Mouse (Mus musculus) myocyte (in vitro differentiated cells): ENCODE data around the gene Setd1b. TPM values are rescaled to one million over a fixed set of nuclear protein-coding genes. Genes with fewer than 3 reads are reported as not detected.

Source experiments
- H3K27me3 ChIP-seq: one replicate; pipeline ENCODE4 v1.6.1; 2011; ENCODE audit not compliant: control insufficient read depth, insufficient read depth, insufficient read length
- H3K36me3 ChIP-seq: one replicate; pipeline ENCODE4 v1.6.1; 2011; ENCODE audit not compliant: control insufficient read depth, insufficient read depth
- H3K4me2 ChIP-seq: one replicate; pipeline ENCODE4 v1.6.1; 2011; ENCODE audit warnings: low read depth, control low read depth
- H3K4me3 ChIP-seq: one replicate; pipeline ENCODE4 v1.5.1; 2011; ENCODE audit warnings: mild to moderate bottlenecking, control low read depth, moderate library complexity
- H3K79me2 ChIP-seq: one replicate; pipeline ENCODE4 v1.6.1; 2011; ENCODE audit not compliant: control insufficient read depth, insufficient read depth
- H3ac ChIP-seq: one replicate; pipeline ENCODE4 v1.6.1; 2011; ENCODE audit not compliant: control insufficient read depth, insufficient read length
- CEBPB ChIP-seq: IDR thresholded peaks from 2 replicates; pipeline ENCODE4 v1.6.1; 2011; ENCODE audit warnings: mild to moderate bottlenecking, moderate library complexity; ENCODE audit not compliant: poor library complexity, insufficient read depth, severe bottlenecking
- E2F4 ChIP-seq: IDR thresholded peaks from one replicate; pipeline ENCODE4 v1.6.1; 2011; ENCODE audit warnings: mild to moderate bottlenecking, control low read depth, moderate library complexity; ENCODE audit not compliant: insufficient read depth
- MAX ChIP-seq: IDR thresholded peaks from one replicate; pipeline ENCODE4 v1.6.1; 2011; ENCODE audit warnings: low read depth, mild to moderate bottlenecking, control low read depth
- MYOD1 ChIP-seq, 3 experiments: IDR thresholded peaks; one replicate each; pipeline ENCODE4 v1.6.1; 2011; ENCODE audit warnings: control low read depth in 2 of 3, low read depth in 2 of 3, mild to moderate bottlenecking in 2 of 3, moderate library complexity in 1 of 3; ENCODE audit not compliant: insufficient read length in 2 of 3, control insufficient read depth in 1 of 3
- MYOG ChIP-seq, 3 experiments: IDR thresholded peaks; one replicate each; pipeline ENCODE4 v1.6.1; 2011; ENCODE audit warnings: control low read depth in 2 of 3, low read depth in 2 of 3, mild to moderate bottlenecking in 2 of 3; ENCODE audit not compliant: insufficient read length in 2 of 3, control insufficient read depth in 1 of 3, insufficient read depth in 1 of 3
- POLR2A ChIP-seq: IDR thresholded peaks from one replicate; pipeline ENCODE4 v1.6.1; 2011; ENCODE audit warnings: low read depth, mild to moderate bottlenecking, control low read depth, moderate library complexity; ENCODE audit not compliant: insufficient read length
- POLR2AphosphoS2 ChIP-seq: IDR thresholded peaks from one replicate; pipeline ENCODE4 v1.6.1; 2011; ENCODE audit warnings: low read depth, control low read depth; ENCODE audit not compliant: insufficient read length
- REST ChIP-seq: IDR thresholded peaks from one replicate; pipeline ENCODE4 v1.6.1; 2011; ENCODE audit warnings: mild to moderate bottlenecking, control low read depth, moderate library complexity; ENCODE audit not compliant: insufficient read depth, insufficient read length
- SRF ChIP-seq: IDR thresholded peaks from one replicate; pipeline ENCODE4 v1.6.1; 2011; ENCODE audit warnings: low read depth; ENCODE audit not compliant: control insufficient read depth, insufficient read length
- TCF12 ChIP-seq: IDR thresholded peaks from one replicate; pipeline ENCODE4 v1.6.1; 2011; ENCODE audit warnings: mild to moderate bottlenecking, control low read depth; ENCODE audit not compliant: poor library complexity, insufficient read depth, severe bottlenecking
- TCF3 ChIP-seq: IDR thresholded peaks from one replicate; pipeline ENCODE4 v1.6.1; 2011; ENCODE audit warnings: low read depth, control low read depth; ENCODE audit not compliant: insufficient read length
- USF1 ChIP-seq: IDR thresholded peaks from one replicate; pipeline ENCODE4 v1.6.1; 2011; ENCODE audit warnings: low read depth, mild to moderate bottlenecking, control low read depth, moderate library complexity
- polyA plus RNA-seq: library from polyadenylated mRNA; unstranded; fragments of >200 nt; fragmentation: generic; extraction: Trizol; gene quantifications from one replicate; pipeline ENCODE4 v1.2.1, GENCODE M21; 2012; ENCODE audit warnings: missing spikeins

Setd1b gene
- polyA plus RNA-seq, 1 experiment = 5.4 TPM

DNA sequence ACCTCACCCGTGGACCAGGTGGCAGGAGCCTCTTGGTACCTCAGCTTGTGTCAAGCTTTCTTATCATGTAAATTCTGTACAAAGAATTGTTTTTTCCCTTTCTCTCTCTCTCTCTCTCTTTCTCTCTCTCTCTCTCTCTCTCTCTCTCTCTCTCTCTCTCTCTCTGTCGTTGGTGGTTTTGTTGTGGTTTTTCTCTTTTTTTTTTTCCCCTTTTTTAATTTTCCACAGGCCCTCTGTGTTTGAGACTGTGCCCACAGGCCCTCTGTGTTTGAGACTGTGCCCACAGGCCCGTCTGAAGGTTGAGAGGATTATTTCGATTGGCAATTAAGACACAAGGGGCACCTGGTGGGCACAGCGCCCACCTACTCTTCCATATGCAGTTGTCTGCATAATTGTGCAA is 25.6 kb downstream of the Setd1b start:
- TF ChIP-seq CEBPB = no peak
- TF ChIP-seq MYOG (IDR thresholded peaks at IDR 0.05; ENCODE audit: control insufficient read depth in 1 of 3, insufficient read depth in 1 of 3, insufficient read length in 2 of 3, low read depth in 2 of 3) = no peak
- TF ChIP-seq MYOD1 (IDR thresholded peaks at IDR 0.05; ENCODE audit: control insufficient read depth in 1 of 3, insufficient read length in 2 of 3, low read depth in 2 of 3) = no peak
- no peak for TF ChIP-seq E2F4
- TF ChIP-seq TCF3 = no peak
- no peak for TF ChIP-seq TCF12
- TF ChIP-seq MAX = no peak
- no peak for TF ChIP-seq POLR2AphosphoS2
- Histone ChIP-seq H3ac (no peak overlapping the region), H3K27me3 (no peaks in the 10 kb centered on the region), H3K4me2 (no peak overlapping the region), H3K36me3 (peaks cover 13% of the 10 kb centered on the region), H3K4me3 (no peak overlapping the region), H3K79me2 (no peaks in the 10 kb centered on the region)

- no peak within 1 kb of the TSS for H3ac ChIP-seq
- H3K27me3 ChIP-seq = no peaks in the 10 kb centered on the region
- peak within 1 kb of the TSS; percentile 48 for H3K4me2 ChIP-seq
- no peak within 1 kb of the TSS for H3K4me3 ChIP-seq
- peaks cover 4% of the 10 kb centered on the region for H3K36me3 ChIP-seq
- no peaks in the 10 kb centered on the region for H3K79me2 ChIP-seq
- TF ChIP-seq REST (no peak), TCF12 (no peak), TCF3 (no peak), POLR2A (no peak), CEBPB (no peak), MYOD1 (IDR thresholded peaks at IDR 0.05; ENCODE audit: control insufficient read depth in 1 of 3, insufficient read length in 2 of 3, low read depth in 2 of 3) (no peak), USF1 (no peak), POLR2AphosphoS2 (no peak), MYOG (IDR thresholded peaks at IDR 0.05; ENCODE audit: control insufficient read depth in 1 of 3, insufficient read depth in 1 of 3, insufficient read length in 2 of 3, low read depth in 2 of 3) (no peak), MAX (no peak)
Measured at GRCm38 (mm10) chr5:123169284-123169683, 27.3 kb downstream of the Setd1b start, which contains the start of gene Psmd9. TSS of gene Psmd9 (plus strand) at chr5:123169413.

DNA sequence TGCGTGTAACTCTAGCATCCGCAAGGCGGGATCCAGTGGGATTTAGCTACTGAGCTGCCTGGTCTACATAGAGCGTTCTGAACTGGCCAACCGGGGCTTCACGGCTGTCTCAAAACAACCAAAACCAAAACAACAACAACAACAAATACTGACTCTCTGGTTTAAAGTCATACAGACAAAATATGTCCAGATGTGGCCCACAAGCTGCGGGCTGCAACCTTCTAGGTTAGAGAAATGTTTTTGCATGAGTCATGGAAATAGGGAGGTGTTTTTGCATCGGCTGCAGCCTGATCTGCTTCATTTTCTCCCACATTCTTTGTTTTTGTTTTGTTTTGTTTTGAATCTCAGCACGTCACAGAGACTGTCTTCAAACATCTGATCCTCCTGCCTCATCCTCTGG is 28.4 kb downstream of the Setd1b start:
- Histone ChIP-seq H3K4me2 (peak overlapping the region; percentile 48), H3ac (no peak overlapping the region), H3K27me3 (no peaks in the 10 kb centered on the region), H3K4me3 (no peak overlapping the region), H3K36me3 (peaks cover 3% of the 10 kb centered on the region), H3K79me2 (no peaks in the 10 kb centered on the region)
- TF ChIP-seq E2F4 (no peak), REST (no peak), POLR2AphosphoS2 (no peak), SRF (no peak), TCF12 (no peak), CEBPB (no peak), TCF3 (no peak), MYOD1 (IDR thresholded peaks at IDR 0.05; ENCODE audit: control insufficient read depth in 1 of 3, insufficient read length in 2 of 3, low read depth in 2 of 3) (no peak), USF1 (no peak), MAX (no peak), POLR2A (no peak), MYOG (IDR thresholded peaks at IDR 0.05; ENCODE audit: control insufficient read depth in 1 of 3, insufficient read depth in 1 of 3, insufficient read length in 2 of 3, low read depth in 2 of 3) (no peak)

- Histone ChIP-seq H3ac (no peak overlapping the region), H3K27me3 (no peaks in the 10 kb centered on the region), H3K79me2 (no peaks in the 10 kb centered on the region), H3K4me3 (no peak overlapping the region), H3K4me2 (peak overlapping the region; percentile 13), H3K36me3 (no peaks in the 10 kb centered on the region)
- TF ChIP-seq MYOD1 (IDR thresholded peaks at IDR 0.05; ENCODE audit: control insufficient read depth in 1 of 3, insufficient read length in 2 of 3, low read depth in 2 of 3) = no peak
- no peak for TF ChIP-seq POLR2A
- TF ChIP-seq MAX = no peak
- TF ChIP-seq POLR2AphosphoS2 = no peak
- TF ChIP-seq TCF12 = no peak
- no peak for TF ChIP-seq MYOG (IDR thresholded peaks at IDR 0.05; ENCODE audit: control insufficient read depth in 1 of 3, insufficient read depth in 1 of 3, insufficient read length in 2 of 3, low read depth in 2 of 3)
- no peak for TF ChIP-seq USF1
- TF ChIP-seq REST = no peak
- no peak for TF ChIP-seq CEBPB
- no peak for TF ChIP-seq E2F4
- no peak for TF ChIP-seq SRF
- no peak for TF ChIP-seq TCF3
Measured at GRCm38 (mm10) chr5:123171646-123172350, 29.8 kb downstream of the Setd1b start.
